Mouse (Mus musculus): ENCODE measurements around the gene Yes1.

GRCm38 (mm10) chr5:32728300-32728699 lies 117.3 kb downstream of the Yes1 start:
- TF ChIP-seq CTCF (conservative IDR thresholded peaks at IDR 0.05 in 1 of 2, IDR thresholded peaks at IDR 0.05 in 1 of 2; ENCODE audit: low read depth in 2 of 2, low read length in 2 of 2) (no peak), JUND (conservative IDR thresholded peaks at IDR 0.05; ENCODE audit: low read depth, low read length) (no peak), USF1 (IDR thresholded peaks at IDR 0.05; ENCODE audit: low read depth, low read length) (no peak), SIN3A (IDR thresholded peaks at IDR 0.05; ENCODE audit: low read length) (no peak), EP300 (IDR thresholded peaks at IDR 0.05; ENCODE audit: low read length) (no peak), POLR2A (IDR thresholded peaks at IDR 0.05; ENCODE audit: low read depth, low read length) (no peak), MAZ (IDR thresholded peaks at IDR 0.05; ENCODE audit: low read depth, low read length) (no peak), ZNF384 (IDR thresholded peaks at IDR 0.05; ENCODE audit: low read depth, low read length) (no peak), MXI1 (IDR thresholded peaks at IDR 0.05; ENCODE audit: low read depth, low read length) (no peak), HCFC1 (IDR thresholded peaks at IDR 0.05; ENCODE audit: low read depth, low read length) (no peak)
